Mouse (Mus musculus) stomach, embryonic 16.5 days (tissue): Measurements from ENCODE around the gene Slc30a1. TPM values are rescaled to one million over a fixed set of nuclear protein-coding genes. Genes with fewer than 3 reads are reported as not detected.
A peak's percentile ranks its signal among the peaks of the same experiment; 100 is the strongest.

Source experiments
- ATAC-seq: fragments of 200-750 bp; cut with Nextera tagmentation; 2 replicates; pipeline ENCODE4 v1.8.0; 2017; ENCODE audit warnings: moderate number of reproducible peaks, moderate TSS enrichment; ENCODE audit not compliant: insufficient read depth, low FRiP score
- H3K27ac ChIP-seq: fragments of 300-500 bp; sonication (generic); 2 replicates; pipeline ENCODE4 v1.5.1; 2014; ENCODE audit warnings: low read length
- H3K27me3 ChIP-seq: fragments of 300-500 bp; sonication (generic); 2 replicates; pipeline ENCODE4 v1.6.1; 2014; ENCODE audit warnings: low read length, control low read depth, mixed read lengths; ENCODE audit not compliant: control insufficient read depth, insufficient read depth
- H3K36me3 ChIP-seq: fragments of 300-500 bp; sonication (generic); 2 replicates; pipeline ENCODE4 v1.6.1; 2014; ENCODE audit warnings: low read length; ENCODE audit not compliant: control insufficient read depth, insufficient read depth
- H3K4me1 ChIP-seq: fragments of 300-500 bp; sonication (generic); 2 replicates; pipeline ENCODE4 v1.6.1; 2014; ENCODE audit warnings: low read length, control low read depth, mixed read lengths; ENCODE audit not compliant: control insufficient read depth, insufficient read depth
- H3K4me2 ChIP-seq: fragments of 300-500 bp; sonication (generic); 2 replicates; pipeline ENCODE4 v1.6.1; 2014; ENCODE audit warnings: low read depth, low read length, mixed read lengths
- H3K4me3 ChIP-seq: fragments of 300-500 bp; sonication (generic); replicated peaks from 2 replicates; pipeline ENCODE4 v1.5.1; 2014; ENCODE audit warnings: mild to moderate bottlenecking, low read length
- H3K9ac ChIP-seq: fragments of 300-500 bp; sonication (generic); 2 replicates; pipeline ENCODE4 v1.6.1; 2014; ENCODE audit warnings: low read length
- H3K9me3 ChIP-seq: fragments of 300-500 bp; sonication (generic); replicated peaks from 2 replicates; pipeline ENCODE4 v1.6.1; 2016; ENCODE audit warnings: low read length, control low read depth; ENCODE audit not compliant: control insufficient read depth
- WGBS: fragments of 180-500 bp; shearing (Covaris S2); extraction: QIAGEN DNeasy Blood & Tissue Kit; methylation state at CpG from one replicate; pipeline ENCODE4 v1.1.7; 2014; 5-methylcytosine and 5-hydroxymethylcytosine counted together
- polyA plus RNA-seq: library from polyadenylated mRNA; unstranded; fragments of >200 nt; fragmentation: Nextera tagmentation; extraction: Ambion mirVana; gene quantifications from 2 replicates; pipeline ENCODE4 v1.2.1, GENCODE M21; 2015

Slc30a1 gene
- polyA plus RNA-seq, result 1.6 and 1.7 TPM in 2 replicates

DNA sequence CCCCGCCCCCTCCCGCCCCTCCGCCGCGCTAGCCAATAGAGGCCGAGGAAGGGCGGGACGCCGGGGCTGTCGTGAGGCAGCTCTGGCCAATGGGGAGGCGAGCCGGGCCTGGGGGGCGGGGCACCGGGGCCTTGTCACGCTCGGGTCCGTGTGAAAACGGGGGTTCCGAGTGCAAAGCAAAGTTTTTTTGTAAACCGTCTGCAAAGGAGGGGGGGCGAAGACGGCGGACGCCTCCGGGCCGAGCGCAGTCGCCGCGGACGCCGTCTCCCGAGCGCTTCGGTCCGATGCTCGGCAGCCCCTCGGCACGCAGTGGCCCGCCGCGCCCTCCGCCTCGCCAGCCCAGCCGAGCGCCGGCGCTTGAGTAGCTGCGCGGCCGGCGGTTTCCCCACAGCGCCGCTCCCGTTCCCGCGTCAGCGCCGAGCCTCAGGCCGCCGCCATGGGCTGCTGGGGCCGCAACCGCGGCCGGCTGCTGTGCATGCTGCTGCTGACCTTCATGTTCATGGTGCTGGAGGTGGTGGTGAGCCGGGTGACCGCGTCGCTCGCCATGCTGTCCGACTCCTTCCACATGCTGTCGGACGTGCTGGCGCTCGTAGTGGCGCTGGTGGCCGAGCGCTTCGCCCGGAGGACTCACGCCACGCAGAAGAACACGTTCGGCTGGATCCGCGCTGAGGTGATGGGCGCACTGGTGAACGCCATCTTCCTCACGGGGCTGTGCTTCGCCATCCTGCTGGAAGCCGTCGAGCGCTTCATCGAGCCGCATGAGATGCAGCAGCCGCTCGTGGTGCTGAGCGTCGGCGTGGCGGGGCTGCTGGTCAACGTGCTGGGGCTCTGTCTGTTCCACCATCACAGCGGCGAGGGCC lies at the start of gene Slc30a1:
Gene Slc30a1, plus strand, starts transcription at position 197 of the 860 bp plus-strand sequence.
- peak; percentile 98 for ATAC-seq
- no peaks in the 10 kb centered on the region for H3K27me3 ChIP-seq
- H3K36me3 ChIP-seq, result peaks cover 11% of the 10 kb centered on the region
- peaks cover 31% of the 10 kb centered on the region for H3K4me1 ChIP-seq
- WGBS, result under 1% methylated on average over 95 of the region's 104 CpGs
- peak within 1 kb of the TSS; percentile 90 for H3K9ac ChIP-seq
- H3K4me3 ChIP-seq, result peak within 1 kb of the TSS; percentile 85
- H3K9me3 ChIP-seq, result no peaks in the 10 kb centered on the region
- peak within 1 kb of the TSS; percentile 91 for H3K27ac ChIP-seq
- peak within 1 kb of the TSS; percentile 90 for H3K4me2 ChIP-seq

DNA sequence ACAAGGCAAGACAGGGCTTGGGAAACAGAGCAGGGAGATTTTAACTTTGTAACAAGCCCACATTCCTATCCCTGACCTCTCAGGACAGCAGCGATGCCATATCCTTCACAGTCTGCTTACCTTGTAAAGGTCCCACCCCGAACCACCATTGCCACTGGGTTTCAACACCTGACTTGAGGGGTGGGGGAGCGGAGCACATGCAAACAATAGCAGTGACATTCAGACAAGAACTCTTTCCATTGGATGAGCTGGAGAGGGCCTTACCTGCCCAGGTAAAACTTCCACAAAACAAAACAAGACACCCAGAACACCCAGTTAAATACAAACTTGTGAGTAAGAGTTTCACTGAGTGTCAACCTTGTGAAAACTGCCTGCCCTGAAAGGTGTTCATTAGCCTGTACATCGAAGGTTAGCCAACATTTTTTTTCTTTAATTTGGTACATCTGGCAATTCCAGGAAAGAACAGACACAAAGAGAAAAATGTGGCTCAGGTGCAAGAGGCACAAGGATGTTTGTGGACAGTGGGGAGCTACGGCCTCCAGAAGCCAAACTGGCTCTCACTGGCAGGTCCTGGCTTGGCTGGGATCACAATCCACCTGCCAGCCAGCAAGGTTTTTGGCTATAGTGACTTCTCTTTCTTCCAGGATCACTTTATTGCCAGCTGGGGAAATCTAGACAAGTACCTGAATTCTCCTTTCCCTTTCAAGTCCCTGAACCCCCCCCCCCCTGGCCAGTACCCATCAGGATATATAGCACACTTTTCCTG lies 49.5 kb upstream of the Slc30a1 start:
- Histone ChIP-seq H3K4me3 (no peak overlapping the region), H3K9ac (no peak overlapping the region), H3K4me1 (no peaks in the 10 kb centered on the region; the same call in 1 of the 2 replicates), H3K27ac (no peak overlapping the region), H3K27me3 (no peaks in the 10 kb centered on the region), H3K4me2 (no peak overlapping the region), H3K9me3 (no peaks in the 10 kb centered on the region), H3K36me3 (no peaks in the 10 kb centered on the region)
- ATAC-seq, result no peak
- WGBS, result 74% methylated on average over 5 of the region's 5 CpGs

DNA sequence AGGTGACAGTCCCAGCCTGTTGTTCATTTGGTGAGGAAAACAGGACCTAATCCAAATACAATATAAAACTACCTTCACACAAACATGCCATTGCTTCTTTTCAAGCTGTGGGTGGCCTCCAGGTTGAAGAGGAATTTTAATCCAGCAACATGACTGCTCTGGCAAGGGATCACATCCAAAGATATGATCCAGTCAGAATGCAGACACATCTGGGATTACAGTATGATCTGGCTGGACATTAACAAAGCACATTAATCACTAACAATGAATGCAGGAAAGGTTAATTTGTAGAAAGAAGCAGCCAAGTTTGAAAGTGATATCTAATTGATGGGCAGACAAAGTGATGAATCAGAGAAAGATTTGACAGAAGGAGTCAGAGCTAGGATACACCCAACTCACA lies 48.4 kb upstream of the Slc30a1 start:
- Histone ChIP-seq H3K4me2 (no peak overlapping the region), H3K4me3 (no peak overlapping the region), H3K36me3 (no peaks in the 10 kb centered on the region), H3K27ac (no peak overlapping the region), H3K9me3 (no peaks in the 10 kb centered on the region), H3K9ac (no peak overlapping the region), H3K4me1 (no peaks in the 10 kb centered on the region; the same call in 1 of the 2 replicates), H3K27me3 (no peaks in the 10 kb centered on the region)
- ATAC-seq, result no peak

DNA sequence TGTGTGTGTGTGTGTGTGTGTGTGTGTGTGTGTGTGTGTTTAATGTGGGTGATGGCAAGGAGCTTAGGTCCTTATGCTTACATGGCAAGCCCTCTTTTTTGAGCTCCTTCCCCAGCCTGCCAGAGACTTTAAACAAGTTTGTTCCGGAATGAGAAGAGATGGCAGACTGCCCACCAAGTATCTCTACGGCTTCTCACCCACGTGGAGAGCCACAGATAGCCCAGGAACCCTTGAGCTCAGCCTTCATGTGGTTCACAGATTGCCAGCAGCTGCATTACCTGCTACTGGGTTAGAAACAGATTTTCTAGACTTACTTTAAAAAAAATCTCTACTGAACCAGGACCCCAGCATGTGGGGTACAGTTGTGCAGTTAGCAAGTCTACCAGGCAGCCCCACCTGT lies 46.7 kb upstream of the Slc30a1 start:
- no peak for ATAC-seq
- 66% methylated on average over 3 of the region's 3 CpGs for WGBS
- no peaks in the 10 kb centered on the region for H3K36me3 ChIP-seq
- no peaks in the 10 kb centered on the region for H3K27me3 ChIP-seq
- no peak overlapping the region for H3K4me3 ChIP-seq
- H3K27ac ChIP-seq, result no peak overlapping the region
- H3K4me1 ChIP-seq, result no peaks in the 10 kb centered on the region; the same call in 1 of the 2 replicates
- no peak overlapping the region for H3K4me2 ChIP-seq
- no peaks in the 10 kb centered on the region for H3K9me3 ChIP-seq
- H3K9ac ChIP-seq, result no peak overlapping the region

DNA sequence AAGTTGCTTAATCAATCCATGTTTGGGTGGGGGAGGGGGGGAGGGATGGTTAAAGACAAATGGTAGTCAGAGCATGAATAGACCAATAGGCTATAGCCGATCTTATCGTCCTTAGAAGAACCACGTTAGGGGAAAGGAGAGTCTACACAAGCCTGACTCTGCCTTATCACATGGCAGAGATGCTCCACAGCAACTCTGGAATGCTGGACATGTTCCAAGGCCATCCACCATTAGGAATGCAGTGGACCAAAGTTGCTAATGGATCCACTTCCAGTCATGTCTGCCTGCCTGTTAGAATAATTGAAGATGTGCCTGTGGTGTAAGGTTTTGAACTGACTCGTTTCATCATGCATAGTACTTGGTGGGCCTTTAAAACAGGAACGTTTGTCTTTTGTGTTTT lies 45.3 kb upstream of the Slc30a1 start:
- Histone ChIP-seq H3K4me3 (no peak overlapping the region), H3K9ac (no peak overlapping the region), H3K27ac (no peak overlapping the region), H3K27me3 (no peaks in the 10 kb centered on the region), H3K4me1 (no peaks in the 10 kb centered on the region), H3K4me2 (no peak overlapping the region), H3K36me3 (no peaks in the 10 kb centered on the region), H3K9me3 (no peaks in the 10 kb centered on the region)
- WGBS, result 79% methylated on average over 5 of the region's 5 CpGs
- ATAC-seq, result no peak

DNA sequence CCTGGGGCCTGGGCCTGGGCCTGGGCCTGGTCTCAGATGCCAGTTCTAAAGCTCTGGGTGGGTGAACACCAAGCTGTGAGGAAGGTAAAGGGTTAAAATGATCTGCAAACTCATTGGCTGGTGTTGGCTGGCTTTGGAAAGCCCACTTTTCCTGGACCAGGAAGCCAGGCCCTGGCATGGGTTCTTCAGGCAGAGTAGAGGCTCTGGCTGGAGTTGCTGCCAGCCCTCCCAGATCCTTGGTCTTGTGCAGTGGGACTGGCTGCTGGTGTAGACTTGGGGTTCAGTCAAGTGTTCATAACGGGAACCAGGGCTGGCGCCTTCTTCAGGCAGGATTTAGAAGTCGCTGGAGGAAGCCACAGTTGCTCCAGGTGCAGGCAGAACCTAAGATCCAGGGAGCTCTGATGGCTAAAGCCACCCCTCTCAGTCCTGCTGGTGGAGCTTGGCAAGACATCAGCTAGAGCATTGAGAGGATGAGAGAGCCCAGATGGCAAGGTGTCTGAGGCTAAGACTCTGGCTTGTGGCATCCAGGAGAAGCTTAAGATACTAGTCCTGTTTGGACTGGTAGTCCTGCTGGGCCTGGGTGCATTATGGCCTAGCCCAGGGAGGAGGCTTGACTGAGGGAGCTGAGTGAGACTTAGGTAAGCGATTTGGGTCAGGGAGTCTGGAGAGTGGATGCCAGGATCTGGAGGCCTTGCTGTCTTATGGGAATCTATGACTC lies 42.6 kb upstream of the Slc30a1 start:
- no peak overlapping the region for H3K4me3 ChIP-seq
- no peak overlapping the region for H3K9ac ChIP-seq
- no peaks in the 10 kb centered on the region for H3K9me3 ChIP-seq
- H3K4me2 ChIP-seq, result no peak overlapping the region
- no peaks in the 10 kb centered on the region for H3K4me1 ChIP-seq
- 78% methylated on average over 4 of the region's 4 CpGs for WGBS
- ATAC-seq, result no peak
- H3K27ac ChIP-seq, result no peak overlapping the region
- H3K27me3 ChIP-seq, result no peaks in the 10 kb centered on the region
- H3K36me3 ChIP-seq, result no peaks in the 10 kb centered on the region

DNA sequence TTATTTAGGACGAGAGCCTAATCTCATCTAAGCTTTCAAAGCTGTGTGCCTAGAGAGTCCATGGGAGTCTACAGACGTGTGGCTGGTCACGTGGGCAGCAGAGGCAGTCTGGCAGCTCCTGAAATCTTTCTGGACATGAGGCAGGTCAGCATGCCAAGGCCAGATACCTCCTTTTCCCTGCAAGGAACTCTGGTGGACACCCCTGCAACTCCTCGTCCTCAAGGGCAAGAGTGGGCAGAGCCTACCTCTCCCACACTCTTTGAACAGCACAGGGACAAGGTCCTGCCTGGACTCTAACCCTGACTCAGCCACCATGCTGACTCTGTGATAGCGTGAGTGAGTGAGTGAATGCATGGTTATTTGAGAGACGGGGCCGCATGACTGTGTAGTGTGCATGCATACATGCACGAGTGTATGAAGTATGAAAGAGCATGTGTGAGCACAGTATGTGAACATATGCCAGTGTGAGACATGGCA lies 42.0 kb upstream of the Slc30a1 start:
- Histone ChIP-seq H3K4me1 (no peaks in the 10 kb centered on the region), H3K27ac (no peak overlapping the region), H3K36me3 (no peaks in the 10 kb centered on the region), H3K9ac (no peak overlapping the region), H3K9me3 (no peaks in the 10 kb centered on the region), H3K27me3 (no peaks in the 10 kb centered on the region), H3K4me2 (no peak overlapping the region), H3K4me3 (no peak overlapping the region)
- ATAC-seq, result no peak
- WGBS, result 82% methylated on average over 8 of the region's 8 CpGs

DNA sequence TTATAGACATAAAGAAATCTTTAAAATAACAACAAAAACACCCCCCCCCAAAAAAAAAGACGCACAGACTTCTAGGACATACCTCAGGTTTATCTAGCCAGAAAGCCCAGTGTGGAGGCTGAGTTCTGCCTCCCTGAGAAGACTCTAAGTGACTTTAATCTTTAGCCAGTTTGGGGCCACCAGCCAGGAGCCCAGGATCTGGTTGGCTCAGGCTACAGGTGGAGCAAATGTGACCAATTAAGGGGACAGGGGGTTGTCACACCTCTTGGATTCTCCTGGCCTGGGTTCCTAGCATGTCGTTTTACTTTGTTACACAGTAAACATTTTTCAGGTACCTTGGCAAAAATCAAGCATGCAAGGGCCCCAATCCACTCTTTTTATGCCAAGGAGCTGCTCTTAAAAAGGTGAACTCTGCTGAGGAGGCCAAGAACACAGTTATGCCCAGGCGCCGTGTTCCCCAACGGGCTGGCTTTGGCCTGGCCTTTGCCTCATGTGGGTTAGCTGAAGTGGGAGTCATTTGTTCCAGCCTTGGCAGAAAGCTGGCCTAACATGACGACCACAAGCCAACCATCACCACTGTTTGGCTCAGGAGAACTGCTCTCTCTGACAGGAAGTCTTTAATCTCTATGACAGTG lies 34.4 kb upstream of the Slc30a1 start:
- no peak for ATAC-seq
- H3K27me3 ChIP-seq, result no peaks in the 10 kb centered on the region
- WGBS, result 66% methylated on average over 6 of the region's 6 CpGs

More for the DNA sequence above, 34.4 kb upstream of the Slc30a1 start:
- no peak overlapping the region for H3K27ac ChIP-seq
- H3K4me1 ChIP-seq, result no peaks in the 10 kb centered on the region
- no peak overlapping the region for H3K4me3 ChIP-seq
- H3K4me2 ChIP-seq, result no peak overlapping the region
- H3K36me3 ChIP-seq, result no peaks in the 10 kb centered on the region
- H3K9ac ChIP-seq, result no peak overlapping the region
- no peaks in the 10 kb centered on the region for H3K9me3 ChIP-seq
